Mouse (Mus musculus) liver, embryonic 14.5 days (tissue): Measurements from ENCODE around the gene Slc35c1.

ENCODE experiments used
- CTCF ChIP-seq: IDR thresholded peaks from 2 replicates; pipeline ENCODE4 v1.5.1; 2016; ENCODE audit warnings: antibody characterized with exemption, low read depth, control low read depth
- EP300 ChIP-seq: IDR thresholded peaks from 2 replicates; pipeline ENCODE4 v1.6.1; 2016; ENCODE audit warnings: antibody characterized with exemption, low read depth

DNA sequence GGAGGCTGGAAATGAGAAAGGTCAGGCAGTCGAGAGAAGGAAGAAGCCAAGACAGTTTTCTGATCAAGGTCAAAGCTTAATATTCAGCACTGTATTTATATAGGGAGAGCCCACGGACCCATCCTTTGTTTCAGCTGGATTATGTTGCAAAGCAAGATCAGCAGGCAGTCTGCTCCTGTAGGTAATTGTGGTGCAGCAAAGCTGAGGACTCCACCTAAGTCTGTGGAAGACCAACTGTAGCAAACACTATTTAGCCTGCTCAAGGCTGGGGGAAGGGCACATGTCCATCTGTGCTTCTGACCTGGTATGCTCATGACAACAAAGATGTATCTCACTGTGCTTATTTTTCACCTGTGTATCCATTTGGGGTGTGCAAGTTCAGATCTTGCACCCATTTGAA is 15.4 kb upstream of the Slc35c1 start:
- no peak for TF ChIP-seq EP300
- no peak for TF ChIP-seq CTCF
